Comparison of ENCODE assay signal across 9 mouse cellular contexts in the genomic region with DNA sequence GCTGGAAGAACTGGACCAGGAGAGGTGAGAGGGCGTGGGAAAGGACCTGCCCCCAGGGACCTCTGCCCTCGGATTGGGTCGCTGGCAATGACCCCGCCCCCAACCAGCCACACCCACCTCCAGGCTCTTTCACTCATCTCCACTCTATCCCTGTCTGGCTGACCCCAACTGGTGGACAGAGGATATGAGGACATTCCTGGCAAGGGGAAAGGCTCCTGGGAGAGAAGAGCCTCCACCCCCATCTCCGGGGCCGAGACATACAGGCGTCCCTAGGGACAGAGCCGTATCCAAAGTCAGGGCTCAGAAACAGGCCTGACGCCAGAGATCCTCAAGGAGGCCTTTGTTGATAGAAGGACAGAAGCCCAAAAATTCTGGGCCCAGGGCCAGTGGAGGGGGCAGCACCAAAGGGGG. TPM values are rescaled to one million over a fixed set of nuclear protein-coding genes. Genes with fewer than 3 reads are reported as not detected.
DNase-seq lines count a peak whose midpoint lies in the region; ATAC-seq and TF ChIP-seq lines count a peak whose summit lies in the region.
"Had no signal": no experiment of that assay in that cellular context is flagged by ENCODE, and none has a peak within 500 bp of the region (broad histone marks: within the 10 kb centered on the region; RNA-seq: fewer than 3 reads in every experiment).

No protein-coding gene starts in this region.

- H3K4me1 ChIP-seq in intestine, embryonic 14.5 days (replicated peaks; ENCODE audit: control insufficient read depth, insufficient read depth, low read length) = no peaks in the 10 kb centered on the region
- H3K4me1 ChIP-seq in liver, adult 2 months (ENCODE audit: control insufficient read depth, insufficient read depth, low read length) = 0 out of 2 replicates have a peak, but pooled peaks cover 2% of the 10 kb centered on the region

- TF ChIP-seq POLR2A in liver, adult 2 months (IDR thresholded peaks at IDR 0.05; ENCODE audit: extremely low read depth, insufficient read depth, low read length) = no peak
- no peak for TF ChIP-seq POLR2A in myocyte (IDR thresholded peaks at IDR 0.05; ENCODE audit: insufficient read length, low read depth)

- H3K36me3 ChIP-seq in intestine, embryonic 14.5 days (ENCODE audit: control insufficient read depth, insufficient read depth, low read length) = no peaks in the 10 kb centered on the region
- H3K36me3 ChIP-seq in liver, adult 2 months (ENCODE audit: control insufficient read depth, insufficient read depth, low read length) = no peaks in the 10 kb centered on the region
- no peaks in the 10 kb centered on the region for H3K36me3 ChIP-seq in myocyte (ENCODE audit: control insufficient read depth, insufficient read depth)
- H3K36me3 ChIP-seq: limb, embryonic 13.5 days had no signal

- ATAC-seq in cerebellum, adult (ENCODE audit: insufficient number of reproducible peaks, low FRiP score, low TSS enrichment) = no peak; the same call in 1 of the 2 replicates
- 0 out of 2 replicates have a peak, but pooled peaks have one; percentile 30 for ATAC-seq in intestine, embryonic 14.5 days (replicated peaks; ENCODE audit: low FRiP score, low TSS enrichment, low read depth)

- TF ChIP-seq CTCF in liver, adult 2 months (IDR thresholded peaks at IDR 0.05; ENCODE audit: low read depth, low read length) = no peak

- H3K4me2 ChIP-seq in intestine, embryonic 14.5 days (ENCODE audit: low read length) = no peak overlapping the region
- H3K4me2 ChIP-seq in myocyte (ENCODE audit: low read depth) = peak overlapping the region; percentile 61
- H3K4me2 ChIP-seq: limb, embryonic 13.5 days had no signal

- no peaks in the 10 kb centered on the region for H3K79me2 ChIP-seq in liver, adult 2 months (ENCODE audit: control insufficient read depth, insufficient read depth, low read length)
- no peaks in the 10 kb centered on the region for H3K79me2 ChIP-seq in myocyte (ENCODE audit: control insufficient read depth, insufficient read depth)

- WGBS in intestine, embryonic 14.5 days = 11% methylated on average over 9 of the region's 9 CpGs
- 27% methylated on average over 9 of the region's 9 CpGs for WGBS in liver, adult 2 months

- no peak overlapping the region for H3ac ChIP-seq in myocyte (ENCODE audit: control insufficient read depth, insufficient read length)

- H3K27ac ChIP-seq in intestine, embryonic 14.5 days (ENCODE audit: low read depth) = no peak overlapping the region
- no peak overlapping the region for H3K27ac ChIP-seq in liver, adult 2 months (replicated peaks; ENCODE audit: insufficient read depth, low read depth, low read length)
- H3K27ac ChIP-seq: limb, embryonic 13.5 days had no signal

- DNase-seq in cerebellum, adult 11-12 months = peak; percentile 81
- peak; percentile 74 for DNase-seq in embryo, embryonic 10.5 days (ENCODE audit: low spot score)
- peak; percentile 100 for DNase-seq in heart, adult 11 months
- DNase-seq in intestine, embryonic 14.5 days (ENCODE audit: low spot score) = no peak
- peak; percentile 55 for DNase-seq in liver, adult 2 months (ENCODE audit: extremely low read depth, low read depth, low spot score)
- DNase-seq in spleen, postnatal 14 days (ENCODE audit: low spot score in 2 of 2) = no peak

- no peaks in the 10 kb centered on the region for H3K9me3 ChIP-seq in intestine, embryonic 14.5 days (ENCODE audit: control insufficient read depth, low read length)
- H3K9me3 ChIP-seq: limb, embryonic 13.5 days had no signal

- no peak overlapping the region for H3K4me3 ChIP-seq in intestine, embryonic 14.5 days (ENCODE audit: low read depth, low read length)
- no peak overlapping the region for H3K4me3 ChIP-seq in liver, adult 2 months (ENCODE audit: insufficient read depth, low read depth, low read length)
- H3K4me3 ChIP-seq in myocyte = no peak overlapping the region
- H3K4me3 ChIP-seq: limb, embryonic 13.5 days had no signal

- peaks cover 74% of the 10 kb centered on the region for H3K27me3 ChIP-seq in intestine, embryonic 14.5 days (replicated peaks; ENCODE audit: control insufficient read depth, insufficient read depth, low read length)
- H3K27me3 ChIP-seq in liver, adult 2 months (ENCODE audit: control insufficient read depth, insufficient read depth, low read length) = 0 out of 2 replicates have a peak, but pooled peaks cover 4% of the 10 kb centered on the region
- peaks cover 56% of the 10 kb centered on the region for H3K27me3 ChIP-seq in myocyte (ENCODE audit: control insufficient read depth, insufficient read depth, insufficient read length)

- no peak overlapping the region for H3K9ac ChIP-seq in intestine, embryonic 14.5 days (ENCODE audit: low read length)
- no peak overlapping the region for H3K9ac ChIP-seq in liver, adult 2 months (ENCODE audit: low read depth, low read length)

TF ChIP-seq in myocyte, 11 proteins besides CTCF, POLR2A, EP300 and RAD21:
- no peak for TF ChIP-seq USF1 (IDR thresholded peaks at IDR 0.05; ENCODE audit: low read depth)
- no peak for TF ChIP-seq TCF12 (IDR thresholded peaks at IDR 0.05; ENCODE audit: insufficient read depth, poor library complexity, severe bottlenecking)
- no peak for TF ChIP-seq SRF (IDR thresholded peaks at IDR 0.05; ENCODE audit: control insufficient read depth, insufficient read length, low read depth)
- TF ChIP-seq TCF3 (IDR thresholded peaks at IDR 0.05; ENCODE audit: insufficient read length, low read depth) = no peak
- no peak for TF ChIP-seq POLR2AphosphoS2 (IDR thresholded peaks at IDR 0.05; ENCODE audit: insufficient read length, low read depth)
- TF ChIP-seq E2F4 (IDR thresholded peaks at IDR 0.05; ENCODE audit: insufficient read depth) = no peak
- TF ChIP-seq REST (IDR thresholded peaks at IDR 0.05; ENCODE audit: insufficient read depth, insufficient read length) = no peak
- no peak for TF ChIP-seq MAX (IDR thresholded peaks at IDR 0.05; ENCODE audit: low read depth)
- TF ChIP-seq MYOD1 (IDR thresholded peaks at IDR 0.05; ENCODE audit: control insufficient read depth in 1 of 3, insufficient read length in 2 of 3, low read depth in 2 of 3) = no peak
- TF ChIP-seq MYOG (IDR thresholded peaks at IDR 0.05; ENCODE audit: control insufficient read depth in 1 of 3, insufficient read depth in 1 of 3, insufficient read length in 2 of 3, low read depth in 2 of 3) = no peak
- no peak for TF ChIP-seq CEBPB (IDR thresholded peaks at IDR 0.05; ENCODE audit: insufficient read depth, poor library complexity, severe bottlenecking)

RNA-seq across cellular contexts. Expression of a gene that starts 6.7 kb away (rescaled TPM):
- polyA plus RNA-seq in intestine, embryonic 14.5 days (2014; fragmentation: Nextera tagmentation; extraction: Ambion mirVana) = 7.8 and 9.1 TPM in 2 replicates
- 0.09 and 0.20 TPM in 2 replicates for total RNA-seq in liver, adult 2 months (2014; rRNA removed)
- 0.19 and 0.20 TPM in 2 replicates for polyA plus RNA-seq in liver, adult 2 months (2012; rRNA removed)
- polyA plus RNA-seq in myocyte (2012; fragmentation: generic; extraction: Trizol) = 0.24 TPM

RNA-seq across cellular contexts. Expression of a gene that starts 10.2 kb away (rescaled TPM):
- 1,236 and 1,315 TPM in 2 replicates for polyA plus RNA-seq in intestine, embryonic 14.5 days (2014; fragmentation: Nextera tagmentation; extraction: Ambion mirVana)
- 510 and 571 TPM in 2 replicates for total RNA-seq in liver, adult 2 months (2014; rRNA removed)
- 686 and 1,012 TPM in 2 replicates for polyA plus RNA-seq in liver, adult 2 months (2012; rRNA removed)
- 4,761 TPM for polyA plus RNA-seq in myocyte (2012; fragmentation: generic; extraction: Trizol)

RNA-seq across cellular contexts. Expression of a gene that starts 17.9 kb away (rescaled TPM):
- polyA plus RNA-seq in intestine, embryonic 14.5 days (2014; fragmentation: Nextera tagmentation; extraction: Ambion mirVana) = 43.4 and 45.2 TPM in 2 replicates
- 10.4 and 12.4 TPM in 2 replicates for total RNA-seq in liver, adult 2 months (2014; rRNA removed)
- polyA plus RNA-seq in liver, adult 2 months (2012; rRNA removed) = 25.4 and 25.5 TPM in 2 replicates
- polyA plus RNA-seq in myocyte (2012; fragmentation: generic; extraction: Trizol) = 44.0 TPM

RNA-seq across cellular contexts. Expression of a gene that starts 26.8 kb away (rescaled TPM):
- 6.8 and 7.3 TPM in 2 replicates for polyA plus RNA-seq in intestine, embryonic 14.5 days (2014; fragmentation: Nextera tagmentation; extraction: Ambion mirVana)
- total RNA-seq in liver, adult 2 months (2014; rRNA removed) = 8.8 and 12.5 TPM in 2 replicates
- polyA plus RNA-seq in liver, adult 2 months (2012; rRNA removed) = 19.2 and 21.8 TPM in 2 replicates
- polyA plus RNA-seq in myocyte (2012; fragmentation: generic; extraction: Trizol) = 2.1 TPM

RNA-seq across cellular contexts. Expression of a gene that starts 27.3 kb away (rescaled TPM):
- polyA plus RNA-seq in intestine, embryonic 14.5 days (2014; fragmentation: Nextera tagmentation; extraction: Ambion mirVana) = 42.4 and 58.1 TPM in 2 replicates
- 112 and 185 TPM in 2 replicates for total RNA-seq in liver, adult 2 months (2014; rRNA removed)
- 384 and 617 TPM in 2 replicates for polyA plus RNA-seq in liver, adult 2 months (2012; rRNA removed)
- 25.7 TPM for polyA plus RNA-seq in myocyte (2012; fragmentation: generic; extraction: Trizol)

Comparison
In these comparisons a context has a peak if more than half of its experiments do, and no peak if none do; other contexts are left out.
1. DNase-seq: peak in cerebellum, adult 11-12 months (single experiment), embryo, embryonic 10.5 days (single experiment), heart, adult 11 months (single experiment) and liver, adult 2 months (single experiment); none in intestine, embryonic 14.5 days (single experiment) and spleen, postnatal 14 days (0 of 2).